Mouse (Mus musculus) forebrain, embryonic 14.5 days (tissue): Measurements from ENCODE around the gene 1300017J02Rik. TPM values are rescaled to one million over a fixed set of nuclear protein-coding genes. Genes with fewer than 3 reads are reported as not detected.
A peak's percentile ranks its signal among the peaks of the same experiment; 100 is the strongest.

Source experiments
- ATAC-seq: fragments of 200-750 bp; cut with Nextera tagmentation; 2 replicates; pipeline ENCODE4 v1.8.0; 2017; ENCODE audit warnings: mild to moderate bottlenecking, moderate library complexity
- DNase-seq: peaks from one replicate; pipeline ENCODE4 v3.0.0-alpha.2; 2015; ENCODE audit warnings: low spot score
- H3K27ac ChIP-seq: fragments of 300-500 bp; sonication (generic); 2 replicates; pipeline ENCODE4 v1.5.1; 2014; ENCODE audit warnings: low read depth, mild to moderate bottlenecking, control low read depth, low read length, moderate library complexity
- H3K27me3 ChIP-seq: fragments of 300-500 bp; sonication (generic); replicated peaks from 2 replicates; pipeline ENCODE4 v1.6.1; 2014; ENCODE audit warnings: low read length, control low read depth, mixed read lengths; ENCODE audit not compliant: control insufficient read depth, insufficient read depth
- H3K36me3 ChIP-seq: fragments of 300-500 bp; sonication (generic); 2 replicates; pipeline ENCODE4 v1.6.1; 2014; ENCODE audit warnings: low read length, control low read depth; ENCODE audit not compliant: control insufficient read depth, insufficient read depth
- H3K4me1 ChIP-seq: fragments of 300-500 bp; sonication (generic); 2 replicates; pipeline ENCODE4 v1.6.1; 2014; ENCODE audit warnings: antibody characterized with exemption, low read length, control low read depth; ENCODE audit not compliant: control insufficient read depth, insufficient read depth
- H3K4me2 ChIP-seq: fragments of 300-500 bp; sonication (generic); 2 replicates; pipeline ENCODE4 v1.6.1; 2014; ENCODE audit warnings: mild to moderate bottlenecking, control low read depth, low read length
- H3K4me3 ChIP-seq: fragments of 300-500 bp; sonication (generic); 2 replicates; pipeline ENCODE4 v1.5.1; 2014; ENCODE audit warnings: low read depth, low read length, control low read depth
- H3K9ac ChIP-seq: fragments of 300-500 bp; sonication (generic); 2 replicates; pipeline ENCODE4 v1.6.1; 2014; ENCODE audit warnings: mild to moderate bottlenecking, low read length, control low read depth, moderate library complexity
- H3K9me3 ChIP-seq: fragments of 300-500 bp; sonication (generic); replicated peaks from 2 replicates; pipeline ENCODE4 v1.6.1; 2016; ENCODE audit warnings: low read length, control low read depth, mixed read lengths; ENCODE audit not compliant: control insufficient read depth
- WGBS: fragments of 180-500 bp; shearing (Covaris S2); extraction: QIAGEN DNeasy Blood & Tissue Kit; methylation state at CpG from one replicate; pipeline ENCODE4 v1.1.7; 2014; 5-methylcytosine and 5-hydroxymethylcytosine counted together
- polyA plus RNA-seq: library from polyadenylated mRNA; unstranded; fragments of >200 nt; fragmentation: Nextera tagmentation; extraction: Ambion mirVana; gene quantifications from 2 replicates; pipeline ENCODE4 v1.2.1, GENCODE M21; 2014

The 1300017J02Rik gene
- polyA plus RNA-seq, 1 experiment from 2014 or later = 0.29 TPM

DNA sequence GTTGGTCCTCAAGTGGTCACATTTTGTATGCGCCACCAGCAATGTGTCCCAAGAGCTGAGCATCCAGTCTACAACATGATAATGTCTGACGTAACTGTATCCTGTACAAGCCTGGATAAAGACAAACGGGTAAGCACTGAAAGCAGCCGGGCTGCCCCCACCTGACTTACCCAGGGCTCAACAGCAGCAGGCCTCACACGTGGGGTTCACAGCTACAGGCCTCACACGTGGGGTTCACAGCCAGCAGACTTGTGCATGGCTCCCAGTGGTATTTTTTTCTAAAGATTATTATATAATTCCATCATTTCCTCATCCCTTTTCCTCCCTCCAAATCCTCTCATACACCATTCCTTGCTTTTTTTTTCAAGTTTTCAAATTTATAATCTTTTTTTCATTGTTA is 5.0 kb upstream of the 1300017J02Rik start:
- no peak for DNase-seq
- no peak for ATAC-seq
- no peaks in the 10 kb centered on the region for H3K9me3 ChIP-seq
- H3K4me1 ChIP-seq = 0 out of 2 replicates have a peak, but pooled peaks cover 7% of the 10 kb centered on the region
- WGBS = 88% methylated on average over 6 of the region's 6 CpGs
- H3K4me2 ChIP-seq = no peak overlapping the region
- H3K27me3 ChIP-seq = no peaks in the 10 kb centered on the region
- H3K4me3 ChIP-seq = no peak overlapping the region
- H3K27ac ChIP-seq = no peak overlapping the region
- H3K36me3 ChIP-seq = peaks cover 58% of the 10 kb centered on the region
- no peak overlapping the region for H3K9ac ChIP-seq

DNA sequence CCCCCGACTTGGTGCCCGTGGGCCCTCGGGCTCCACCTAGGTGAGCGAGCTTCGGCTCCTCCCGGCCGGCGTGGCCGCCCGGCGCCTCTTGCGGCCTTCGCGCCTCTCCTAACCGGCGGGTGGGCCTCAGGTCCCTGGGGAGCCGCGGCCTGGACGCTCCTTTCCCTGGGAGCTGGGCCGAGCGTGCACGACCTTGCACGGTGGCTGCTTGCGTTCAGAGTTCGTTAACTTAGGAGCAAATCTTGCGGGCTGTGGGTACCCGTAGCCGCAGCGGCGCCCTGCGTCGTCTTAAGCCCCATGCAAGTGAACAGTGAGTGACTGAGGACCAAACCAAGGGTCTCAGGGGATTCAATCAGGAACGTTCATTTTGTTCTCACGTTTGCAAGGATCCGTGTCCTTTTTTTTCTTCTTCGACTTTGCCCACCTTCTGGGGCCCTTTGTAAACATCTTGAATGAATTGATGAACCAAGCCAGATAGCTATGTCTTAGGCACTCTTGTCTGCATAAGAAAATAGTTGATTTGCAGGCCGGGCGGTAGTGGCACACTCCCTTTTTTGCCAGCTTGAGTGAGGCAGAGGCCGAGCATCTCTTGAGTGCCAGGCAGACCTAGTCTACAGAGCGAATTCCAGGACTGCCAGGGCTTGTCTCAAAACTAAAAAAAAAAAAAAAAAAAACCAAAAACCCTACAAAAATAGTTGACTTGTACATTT is 605 bp upstream of the 1300017J02Rik start:
- under 1% methylated on average over 40 of the region's 40 CpGs for WGBS

DNA sequence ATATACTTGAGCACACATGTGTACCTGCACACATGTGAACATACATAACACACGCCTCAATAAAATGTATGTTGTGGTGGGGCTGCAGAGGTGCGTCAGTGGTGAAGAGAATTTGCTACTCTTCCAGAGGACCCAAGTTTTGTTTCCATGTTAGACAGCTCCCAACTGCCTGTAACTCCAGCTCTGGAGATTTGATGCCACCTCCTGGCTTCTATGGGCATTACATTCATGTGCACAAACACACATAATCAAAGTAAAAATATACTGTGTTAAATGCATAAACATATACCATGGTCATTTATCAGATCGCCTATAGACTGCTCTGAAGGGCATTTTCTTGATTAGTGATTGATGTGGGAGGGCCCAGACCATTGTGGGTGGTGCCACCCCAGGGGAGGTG is 2.2 kb downstream of the 1300017J02Rik start:
- Histone ChIP-seq H3K27me3 (no peaks in the 10 kb centered on the region), H3K27ac (no peak overlapping the region), H3K4me3 (no peak overlapping the region), H3K9me3 (no peaks in the 10 kb centered on the region), H3K4me1 (0 out of 2 replicates have a peak, but pooled peaks cover 7% of the 10 kb centered on the region), H3K4me2 (no peak overlapping the region), H3K36me3 (0 out of 2 replicates have a peak, but pooled peaks cover 3% of the 10 kb centered on the region), H3K9ac (no peak overlapping the region)
- ATAC-seq (no peak), DNase-seq (peak; percentile 82)
- whole genome bisulfite sequencing = 58% methylated on average over 3 of the region's 3 CpGs

More for the DNA sequence above, 605 bp upstream of the 1300017J02Rik start:
- Histone ChIP-seq H3K4me3 (peak overlapping the region; percentile 87), H3K4me2 (peak overlapping the region; percentile 82), H3K9ac (peak overlapping the region; percentile 84), H3K27me3 (no peaks in the 10 kb centered on the region), H3K9me3 (no peaks in the 10 kb centered on the region), H3K36me3 (peaks cover 26% of the 10 kb centered on the region), H3K27ac (peak overlapping the region; percentile 54; the same call in 1 of the 2 replicates), H3K4me1 (0 out of 2 replicates have a peak, but pooled peaks cover 7% of the 10 kb centered on the region)
- DNase-seq = peak; percentile 27
- peak; percentile 79 for ATAC-seq

DNA sequence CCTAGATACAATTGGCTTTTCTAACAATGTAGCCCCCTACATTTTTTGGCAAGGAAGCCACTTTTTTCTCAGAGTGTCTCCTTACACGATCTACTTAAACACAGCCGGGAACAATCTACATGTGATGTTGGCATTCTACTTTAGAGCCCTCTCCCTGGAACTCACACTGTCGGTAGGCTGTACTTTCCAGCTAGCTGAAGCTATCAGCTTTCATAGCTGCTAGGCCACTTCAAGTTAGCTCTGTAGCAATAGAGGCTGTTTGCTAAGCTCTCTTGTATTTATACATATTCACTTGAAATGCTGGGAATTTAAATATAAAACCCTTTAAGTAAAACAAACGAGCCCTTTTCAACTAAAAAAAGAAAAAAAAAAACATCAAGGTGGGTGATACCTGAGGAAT is 2.6 kb downstream of the 1300017J02Rik start:
- Histone ChIP-seq H3K4me2 (no peak overlapping the region), H3K9ac (no peak overlapping the region), H3K36me3 (no peaks in the 10 kb centered on the region), H3K4me3 (no peak overlapping the region), H3K4me1 (0 out of 2 replicates have a peak, but pooled peaks cover 7% of the 10 kb centered on the region), H3K27ac (no peak overlapping the region), H3K9me3 (no peaks in the 10 kb centered on the region), H3K27me3 (no peaks in the 10 kb centered on the region)
- 88% methylated on average over 4 of the region's 4 CpGs for WGBS
- DNase-seq (no peak), ATAC-seq (no peak)

DNA sequence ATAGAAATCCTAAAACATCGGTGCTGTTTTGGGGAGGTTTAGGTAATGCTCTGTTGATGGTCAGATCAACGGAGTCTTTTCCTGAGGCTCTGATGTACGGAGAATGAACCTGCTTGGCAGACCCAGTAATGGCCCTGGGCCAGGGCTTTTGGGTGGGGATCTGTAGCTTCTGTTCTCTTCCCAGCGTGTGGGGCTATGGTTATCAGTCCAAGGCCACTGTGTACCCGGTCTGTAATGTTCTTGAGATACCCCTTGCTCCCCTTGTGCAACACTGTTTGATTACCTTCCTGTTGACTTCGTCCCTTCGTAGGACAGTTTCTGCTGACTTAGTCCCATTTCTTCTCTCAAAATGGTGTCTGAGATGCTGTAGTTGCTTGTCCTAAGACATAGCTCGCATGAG is 3.8 kb downstream of the 1300017J02Rik start:
- H3K36me3 ChIP-seq = no peaks in the 10 kb centered on the region
- H3K4me3 ChIP-seq = no peak overlapping the region
- ATAC-seq (no peak), DNase-seq (no peak)
- H3K4me1 ChIP-seq = 0 out of 2 replicates have a peak, but pooled peaks cover 4% of the 10 kb centered on the region
- H3K27ac ChIP-seq = no peak overlapping the region
- WGBS = 92% methylated on average over 8 of the region's 8 CpGs
- H3K27me3 ChIP-seq = no peaks in the 10 kb centered on the region
- no peaks in the 10 kb centered on the region for H3K9me3 ChIP-seq
- H3K4me2 ChIP-seq = no peak overlapping the region
- H3K9ac ChIP-seq = no peak overlapping the region

DNA sequence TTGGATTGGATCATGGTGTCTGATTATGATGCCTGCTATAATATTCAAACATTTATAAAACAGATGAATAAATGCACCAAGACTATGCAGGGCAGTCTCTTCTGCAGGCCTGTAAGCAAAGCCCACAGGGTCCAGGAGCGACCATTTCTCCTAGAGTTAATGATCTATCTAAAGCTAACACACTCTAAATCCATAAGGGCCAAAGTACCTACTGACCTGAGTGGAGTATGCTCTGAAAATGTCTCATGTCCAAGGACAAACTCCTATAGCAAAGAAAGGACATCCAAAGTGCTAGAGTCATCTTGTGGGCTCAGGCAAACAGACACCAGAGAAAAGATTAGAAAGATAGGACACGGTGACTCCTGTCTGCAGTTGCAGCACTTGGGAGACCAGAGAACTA is 10.4 kb downstream of the 1300017J02Rik start:
- no peak overlapping the region for H3K4me2 ChIP-seq
- WGBS = 95% methylated on average over 2 of the region's 2 CpGs
- ATAC-seq (no peak), DNase-seq (no peak)
- H3K4me3 ChIP-seq = no peak overlapping the region
- no peaks in the 10 kb centered on the region for H3K9me3 ChIP-seq
- no peak overlapping the region for H3K9ac ChIP-seq
- no peaks in the 10 kb centered on the region for H3K4me1 ChIP-seq
- no peaks in the 10 kb centered on the region for H3K36me3 ChIP-seq
- no peaks in the 10 kb centered on the region for H3K27me3 ChIP-seq
- no peak overlapping the region for H3K27ac ChIP-seq

DNA sequence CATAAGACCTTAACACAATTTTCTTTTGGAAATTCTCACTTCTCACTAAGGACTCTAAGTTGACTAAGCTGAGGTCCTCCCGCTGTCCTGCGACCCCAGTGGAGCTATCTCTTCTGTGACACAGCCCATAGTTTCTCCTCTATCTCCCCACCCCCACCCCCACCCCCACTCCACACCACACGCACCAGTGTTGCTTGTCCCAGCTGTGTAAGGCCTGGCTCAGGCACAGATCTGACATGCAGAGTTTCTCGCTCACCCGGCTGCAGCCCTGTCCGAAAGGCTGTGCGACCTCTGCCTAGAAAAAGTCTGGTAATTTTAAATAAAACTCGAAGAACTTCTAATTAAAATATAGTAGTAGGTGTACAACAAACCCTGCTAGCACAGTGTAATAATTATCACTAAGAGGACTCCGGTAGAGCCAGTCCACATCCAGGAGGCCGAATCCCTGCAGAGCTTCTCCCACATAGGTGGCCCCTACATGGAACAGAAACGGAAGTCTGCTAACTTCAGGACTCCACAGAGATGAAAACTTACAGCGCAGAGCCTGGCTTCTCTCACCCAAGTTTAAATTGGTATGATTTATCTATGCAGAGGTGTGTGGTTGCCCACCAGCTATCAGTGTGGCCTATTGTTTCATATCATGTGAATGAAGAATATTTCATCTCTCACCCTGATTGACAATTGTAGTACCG is 16.2 kb downstream of the 1300017J02Rik start:
- Histone ChIP-seq H3K36me3 (no peaks in the 10 kb centered on the region), H3K4me3 (no peak overlapping the region), H3K27me3 (no peaks in the 10 kb centered on the region), H3K4me2 (no peak overlapping the region), H3K4me1 (no peaks in the 10 kb centered on the region), H3K9ac (no peak overlapping the region), H3K9me3 (no peaks in the 10 kb centered on the region), H3K27ac (no peak overlapping the region)
- DNase-seq (no peak), ATAC-seq (no peak)
- 90% methylated on average over 13 of the region's 13 CpGs for WGBS

DNA sequence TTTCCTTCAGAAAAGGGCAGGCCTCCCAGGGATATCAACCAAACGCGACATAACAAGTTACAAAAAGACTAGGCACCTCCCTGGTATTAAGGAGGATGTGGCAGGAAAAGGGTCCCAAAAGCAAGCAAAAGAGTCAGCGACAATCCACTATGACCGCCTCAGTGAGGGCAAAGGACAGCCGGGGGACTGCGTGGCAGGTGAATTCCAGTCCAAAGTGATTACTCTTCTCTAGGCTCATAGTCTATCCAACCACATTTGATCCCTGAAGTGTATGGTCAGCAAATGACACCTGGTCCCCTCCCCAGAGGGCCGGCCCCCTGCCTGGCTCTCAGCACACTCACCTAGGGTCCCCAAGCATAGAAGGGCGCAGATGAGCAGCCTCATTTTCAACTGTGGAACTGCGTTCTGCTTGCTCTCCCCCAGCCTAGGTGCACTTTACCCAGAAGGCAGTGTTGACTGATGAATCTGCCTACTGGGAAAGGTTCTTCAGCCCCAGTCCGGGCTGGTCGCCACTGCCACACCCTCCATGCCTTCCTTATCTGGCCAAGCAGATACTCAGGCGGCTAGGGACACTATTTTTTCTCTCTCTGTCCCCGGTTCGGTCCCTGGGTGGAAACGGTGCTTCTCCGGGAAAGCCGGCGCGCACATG is 16.9 kb downstream of the 1300017J02Rik start:
- H3K9ac ChIP-seq = no peak overlapping the region
- ATAC-seq (no peak), DNase-seq (no peak)
- WGBS = 89% methylated on average over 19 of the region's 19 CpGs
- no peak overlapping the region for H3K27ac ChIP-seq
- H3K27me3 ChIP-seq = no peaks in the 10 kb centered on the region
- no peaks in the 10 kb centered on the region for H3K36me3 ChIP-seq
- no peak overlapping the region for H3K4me2 ChIP-seq
- H3K4me3 ChIP-seq = no peak overlapping the region
- no peaks in the 10 kb centered on the region for H3K4me1 ChIP-seq
- no peaks in the 10 kb centered on the region for H3K9me3 ChIP-seq
